Mouse (Mus musculus) spleen, postnatal 36 days (tissue): ENCODE measurements at regions not wholly inside any gene's neighbourhood (a gene's known extent, or its start where the extent isn't known, plus 50 kb on each side); places are given as distances from the start of the nearest gene placed in this dataset.

ENCODE experiments used
- DNase-seq, 2 experiments: peaks; one replicate each; pipeline ENCODE4 v3.0.0; 2022; ENCODE audit warnings: low spot score in 2 of 2, mixed read lengths in 1 of 2

GRCm38 (mm10) chr13:119267608-119268300 lies 160.6 kb upstream of the Paip1 start:
- DNase-seq, result no peak

GRCm38 (mm10) chr13:119268301-119268675 lies 160.1 kb upstream of the Paip1 start:
- no peak for DNase-seq

- no peak for DNase-seq
These were observed 152.9 kb upstream of the Paip1 start for GRCm38 (mm10) chr13:119275500-119275899.

- no peak for DNase-seq
These were observed 151.0 kb upstream of the Paip1 start for GRCm38 (mm10) chr13:119277308-119277948.

GRCm38 (mm10) chr13:119279449-119279848 lies 149.0 kb upstream of the Paip1 start:
- no peak for DNase-seq

- no peak for DNase-seq
These were observed 147.8 kb upstream of the Paip1 start for GRCm38 (mm10) chr13:119280622-119281021.

- DNase-seq, result peak in 1 of 2 experiments; percentile 9
These were observed 145.0 kb upstream of the Paip1 start for GRCm38 (mm10) chr13:119283448-119283847.

GRCm38 (mm10) chr13:119309238-119309637 lies 119.2 kb upstream of the Paip1 start:
- DNase-seq, result no peak

- no peak for DNase-seq
These were observed 118.4 kb upstream of the Paip1 start for GRCm38 (mm10) chr13:119310013-119310412.

GRCm38 (mm10) chr13:119314356-119314755 lies 114.0 kb upstream of the Paip1 start:
- DNase-seq, result no peak

GRCm38 (mm10) chr13:119318358-119318757 lies 110.0 kb upstream of the Paip1 start:
- no peak for DNase-seq

GRCm38 (mm10) chr13:119325510-119325909 lies 102.9 kb upstream of the Paip1 start:
- no peak for DNase-seq

GRCm38 (mm10) chr13:119326877-119327625 lies 101.3 kb upstream of the Paip1 start:
- no peak for DNase-seq

- no peak for DNase-seq
These were observed 99.7 kb upstream of the Paip1 start for GRCm38 (mm10) chr13:119328731-119329130.

- DNase-seq, result no peak
These were observed 96.6 kb upstream of the Paip1 start for GRCm38 (mm10) chr13:119331815-119332214.

GRCm38 (mm10) chr13:119333915-119334314 lies 94.5 kb upstream of the Paip1 start:
- no peak for DNase-seq

GRCm38 (mm10) chr13:119337861-119338260 lies 90.5 kb upstream of the Paip1 start:
- DNase-seq, result no peak

- no peak for DNase-seq
These were observed 89.4 kb upstream of the Paip1 start for GRCm38 (mm10) chr13:119339016-119339415.

- no peak for DNase-seq
These were observed 88.6 kb upstream of the Paip1 start for GRCm38 (mm10) chr13:119339762-119340161.

GRCm38 (mm10) chr13:119341833-119342232 lies 86.6 kb upstream of the Paip1 start:
- no peak for DNase-seq

- DNase-seq, result no peak
These were observed 85.6 kb upstream of the Paip1 start for GRCm38 (mm10) chr13:119342761-119343160.

- DNase-seq, result no peak
These were observed 80.4 kb upstream of the Paip1 start for GRCm38 (mm10) chr13:119347988-119348387.

- DNase-seq, result no peak
These were observed 77.1 kb upstream of the Paip1 start for GRCm38 (mm10) chr13:119351346-119351745.
